Mouse (Mus musculus) hindbrain, embryonic 12.5 days (tissue): ENCODE data around the gene Tmem54. TPM values are rescaled to one million over a fixed set of nuclear protein-coding genes. Genes with fewer than 3 reads are reported as not detected.

Source experiments
- ATAC-seq: fragments of 200-750 bp; cut with Nextera tagmentation; 2 replicates; pipeline ENCODE4 v1.8.0; 2017; ENCODE audit warnings: moderate TSS enrichment; ENCODE audit not compliant: low FRiP score
- H3K27ac ChIP-seq: fragments of 300-500 bp; sonication (generic); 2 replicates; pipeline ENCODE4 v1.5.1; 2016; ENCODE audit warnings: mild to moderate bottlenecking
- H3K27me3 ChIP-seq: fragments of 300-500 bp; sonication (generic); 2 replicates; pipeline ENCODE4 v1.6.1; 2016; ENCODE audit warnings: mild to moderate bottlenecking
- H3K36me3 ChIP-seq: fragments of 300-500 bp; sonication (generic); 2 replicates; pipeline ENCODE4 v1.6.1; 2016; ENCODE audit warnings: mild to moderate bottlenecking
- H3K4me1 ChIP-seq: fragments of 300-500 bp; sonication (generic); 2 replicates; pipeline ENCODE4 v1.6.1; 2016
- H3K4me2 ChIP-seq: fragments of 300-500 bp; sonication (generic); replicated peaks from 2 replicates; pipeline ENCODE4 v1.6.1; 2016; ENCODE audit warnings: mild to moderate bottlenecking
- H3K4me3 ChIP-seq: fragments of 300-500 bp; sonication (generic); 2 replicates; pipeline ENCODE4 v1.5.1; 2016; ENCODE audit warnings: mild to moderate bottlenecking
- H3K9ac ChIP-seq: fragments of 300-500 bp; sonication (generic); 2 replicates; pipeline ENCODE4 v1.6.1; 2016; ENCODE audit warnings: mild to moderate bottlenecking, moderate library complexity
- H3K9me3 ChIP-seq: fragments of 300-500 bp; sonication (generic); replicated peaks from 2 replicates; pipeline ENCODE4 v1.6.1; 2016; ENCODE audit warnings: mild to moderate bottlenecking
- WGBS: fragments of 180-500 bp; shearing (Covaris S2); methylation state at CpG from one replicate; pipeline ENCODE4 v1.1.7; 2016; 5-methylcytosine and 5-hydroxymethylcytosine counted together
- polyA plus RNA-seq: library from polyadenylated mRNA; unstranded; fragments of >200 nt; fragmentation: Nextera tagmentation; extraction: Ambion mirVana; gene quantifications from 2 replicates; pipeline ENCODE4 v1.2.1, GENCODE M21; 2016

Tmem54 gene
- 1.1 and 1.7 TPM in 2 replicates for polyA plus RNA-seq

- no peaks in the 10 kb centered on the region for H3K36me3 ChIP-seq
- H3K4me1 ChIP-seq, result peaks cover 14% of the 10 kb centered on the region
- H3K4me2 ChIP-seq, result peak within 1 kb of the TSS; percentile 51
- no peak within 1 kb of the TSS for H3K27ac ChIP-seq
- H3K4me3 ChIP-seq, result peak within 1 kb of the TSS; percentile 28
- H3K27me3 ChIP-seq, result peaks cover 54% of the 10 kb centered on the region
- H3K9me3 ChIP-seq, result no peaks in the 10 kb centered on the region
- H3K9ac ChIP-seq, result no peak within 1 kb of the TSS; the same call in 1 of the 2 replicates
- WGBS, result 2% methylated on average over 40 of the region's 40 CpGs
- no peak for ATAC-seq
Measured at GRCm38 (mm10) chr4:129105356-129105755, at the start of gene Tmem54. TSS of gene Tmem54 (plus strand) at chr4:129105548.

GRCm38 (mm10) chr4:129055562-129055961 is 49.8 kb upstream of the Tmem54 start:
- Histone ChIP-seq H3K9ac (no peak overlapping the region), H3K9me3 (no peaks in the 10 kb centered on the region), H3K4me2 (no peak overlapping the region), H3K27ac (no peak overlapping the region), H3K27me3 (peaks cover 10% of the 10 kb centered on the region), H3K4me1 (peaks cover 11% of the 10 kb centered on the region), H3K4me3 (no peak overlapping the region), H3K36me3 (no peaks in the 10 kb centered on the region)
- ATAC-seq, result no peak
- WGBS, result 85% methylated on average over 5 of the region's 5 CpGs

- Histone ChIP-seq H3K27ac (peak overlapping the region; percentile 92), H3K9me3 (no peaks in the 10 kb centered on the region), H3K4me3 (peak overlapping the region; percentile 90), H3K4me1 (peaks cover 19% of the 10 kb centered on the region), H3K4me2 (peak overlapping the region; percentile 99), H3K36me3 (no peaks in the 10 kb centered on the region), H3K9ac (peak overlapping the region; percentile 94), H3K27me3 (no peaks in the 10 kb centered on the region)
- WGBS, result 5% methylated on average over 33 of the region's 44 CpGs
- ATAC-seq, result peak; percentile 96
Measured at GRCm38 (mm10) chr4:129057533-129058206, 47.7 kb upstream of the Tmem54 start.

- peak within 1 kb of the TSS; percentile 92 for H3K27ac ChIP-seq
- H3K4me1 ChIP-seq, result peaks cover 19% of the 10 kb centered on the region
- peak; percentile 62 for ATAC-seq
- H3K27me3 ChIP-seq, result no peaks in the 10 kb centered on the region
- peak within 1 kb of the TSS; percentile 94 for H3K9ac ChIP-seq
- H3K4me3 ChIP-seq, result peak within 1 kb of the TSS; percentile 90
- H3K9me3 ChIP-seq, result no peaks in the 10 kb centered on the region
- H3K4me2 ChIP-seq, result peak within 1 kb of the TSS; percentile 99
- under 1% methylated on average over 47 of the region's 107 CpGs for WGBS
- no peaks in the 10 kb centered on the region for H3K36me3 ChIP-seq
Measured at GRCm38 (mm10) chr4:129058207-129059092, 46.9 kb upstream of the Tmem54 start, which contains the start of gene Rnf19b. TSS of gene Rnf19b (plus strand) at chr4:129058271.

GRCm38 (mm10) chr4:129059125-129059551 is 46.2 kb upstream of the Tmem54 start:
- peak overlapping the region; percentile 94 for H3K9ac ChIP-seq
- peak overlapping the region; percentile 99 for H3K4me2 ChIP-seq
- no peaks in the 10 kb centered on the region for H3K36me3 ChIP-seq
- no peaks in the 10 kb centered on the region for H3K9me3 ChIP-seq
- peak overlapping the region; percentile 92; the same call in 1 of the 2 replicates for H3K27ac ChIP-seq
- no peaks in the 10 kb centered on the region for H3K27me3 ChIP-seq
- 5% methylated on average over 13 of the region's 13 CpGs for WGBS
- H3K4me1 ChIP-seq, result peaks cover 19% of the 10 kb centered on the region
- no peak for ATAC-seq
- H3K4me3 ChIP-seq, result peak overlapping the region; percentile 90

- Histone ChIP-seq H3K36me3 (no peaks in the 10 kb centered on the region), H3K9ac (0 out of 2 replicates have a peak overlapping the region, but pooled peaks have one; percentile 94)
- 51% methylated on average over 4 of the region's 4 CpGs for WGBS
Measured at GRCm38 (mm10) chr4:129059922-129060321, 45.4 kb upstream of the Tmem54 start.

GRCm38 (mm10) chr4:129061486-129061885 is 43.9 kb upstream of the Tmem54 start:
- H3K4me2 ChIP-seq, result no peak overlapping the region
- no peak overlapping the region for H3K9ac ChIP-seq
- H3K27ac ChIP-seq, result no peak overlapping the region
- H3K4me3 ChIP-seq, result no peak overlapping the region
- H3K27me3 ChIP-seq, result no peaks in the 10 kb centered on the region
- H3K9me3 ChIP-seq, result no peaks in the 10 kb centered on the region
- peaks cover 19% of the 10 kb centered on the region for H3K4me1 ChIP-seq
- 94% methylated on average over 1 of the region's 1 CpGs for WGBS
- no peaks in the 10 kb centered on the region for H3K36me3 ChIP-seq
- no peak for ATAC-seq

More at GRCm38 (mm10) chr4:129059922-129060321, 45.4 kb upstream of the Tmem54 start:
- Histone ChIP-seq H3K9me3 (no peaks in the 10 kb centered on the region), H3K27me3 (no peaks in the 10 kb centered on the region), H3K4me2 (peak overlapping the region; percentile 99), H3K27ac (no peak overlapping the region), H3K4me1 (peaks cover 19% of the 10 kb centered on the region), H3K4me3 (peak overlapping the region; percentile 90)
- no peak for ATAC-seq

GRCm38 (mm10) chr4:129062281-129063075 is 42.9 kb upstream of the Tmem54 start:
- no peaks in the 10 kb centered on the region for H3K27me3 ChIP-seq

GRCm38 (mm10) chr4:129065688-129066236 is 39.6 kb upstream of the Tmem54 start:
- no peaks in the 10 kb centered on the region for H3K9me3 ChIP-seq
- no peak for ATAC-seq
- no peaks in the 10 kb centered on the region for H3K27me3 ChIP-seq
- peaks cover 6% of the 10 kb centered on the region; the same call in 1 of the 2 replicates for H3K4me1 ChIP-seq
- H3K4me2 ChIP-seq, result no peak overlapping the region
- H3K9ac ChIP-seq, result no peak overlapping the region
- H3K4me3 ChIP-seq, result no peak overlapping the region
- no peaks in the 10 kb centered on the region for H3K36me3 ChIP-seq
- no peak overlapping the region for H3K27ac ChIP-seq

More at GRCm38 (mm10) chr4:129062281-129063075, 42.9 kb upstream of the Tmem54 start:
- no peaks in the 10 kb centered on the region for H3K36me3 ChIP-seq
- H3K4me1 ChIP-seq, result peaks cover 19% of the 10 kb centered on the region
- no peak overlapping the region for H3K27ac ChIP-seq
- no peak overlapping the region for H3K4me2 ChIP-seq
- no peaks in the 10 kb centered on the region for H3K9me3 ChIP-seq
- 86% methylated on average over 3 of the region's 3 CpGs for WGBS
- no peak for ATAC-seq
- no peak overlapping the region for H3K9ac ChIP-seq
- no peak overlapping the region for H3K4me3 ChIP-seq

- Histone ChIP-seq H3K9me3 (no peaks in the 10 kb centered on the region), H3K9ac (no peak overlapping the region; the same call in 1 of the 2 replicates), H3K4me3 (no peak overlapping the region), H3K36me3 (no peaks in the 10 kb centered on the region), H3K27me3 (no peaks in the 10 kb centered on the region), H3K4me2 (no peak overlapping the region), H3K4me1 (no peaks in the 10 kb centered on the region), H3K27ac (no peak overlapping the region)
- 87% methylated on average over 5 of the region's 5 CpGs for WGBS
- ATAC-seq, result no peak
Measured at GRCm38 (mm10) chr4:129067638-129068415, 37.5 kb upstream of the Tmem54 start.

GRCm38 (mm10) chr4:129068848-129069247 is 36.5 kb upstream of the Tmem54 start:
- no peak overlapping the region for H3K27ac ChIP-seq
- no peaks in the 10 kb centered on the region for H3K9me3 ChIP-seq
- H3K4me1 ChIP-seq, result no peaks in the 10 kb centered on the region
- no peaks in the 10 kb centered on the region for H3K27me3 ChIP-seq
- H3K36me3 ChIP-seq, result 0 out of 2 replicates have a peak, but pooled peaks cover 5% of the 10 kb centered on the region
- H3K9ac ChIP-seq, result no peak overlapping the region
- no peak overlapping the region for H3K4me2 ChIP-seq
- WGBS, result 96% methylated on average over 4 of the region's 4 CpGs
- H3K4me3 ChIP-seq, result no peak overlapping the region
- ATAC-seq, result no peak
